ENCODE assay signal across 21 mouse cellular contexts in the genomic region with DNA sequence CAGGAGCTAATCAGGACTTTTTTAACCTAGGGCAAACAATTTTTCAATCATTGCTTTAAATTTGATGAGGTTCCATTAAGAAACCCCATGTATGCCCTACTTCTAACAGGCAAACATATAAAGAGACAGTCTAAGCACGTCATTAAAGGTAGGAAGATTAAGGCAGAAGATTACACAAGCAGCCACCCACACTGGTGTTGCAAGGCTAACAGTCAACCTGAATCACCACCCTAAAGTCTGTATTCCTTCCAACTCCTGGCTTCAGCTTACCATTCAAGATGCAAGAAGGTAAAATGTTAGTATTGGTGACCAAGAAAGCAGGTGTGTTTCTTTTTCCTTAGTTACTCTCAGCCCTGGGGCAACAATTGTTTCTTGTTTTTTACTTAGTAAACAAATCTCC.
"Had no signal": no experiment of that assay in that cellular context is flagged by ENCODE, and none has a peak within 500 bp of the region (broad histone marks: within the 10 kb centered on the region; RNA-seq: fewer than 3 reads in every experiment).

No protein-coding gene starts in this region.

- H3K36me3 ChIP-seq: lung, embryonic 15.5 days; midbrain, embryonic 10.5 days; midbrain, embryonic 12.5 days; neural tube, embryonic 13.5 days; neural tube, embryonic 15.5 days had no signal

- DNase-seq: lung, adult 2 months; lung, postnatal 14 days; lung, postnatal 36 days; midbrain, embryonic 14.5 days; retina, postnatal 1 day; right cerebral cortex, adult 18-20 months; right cerebral cortex, postnatal 25 days; right cerebral cortex, postnatal 4 days; spleen, adult 18-20 months; thymus, adult 18-20 months; thymus, postnatal 14 days; thymus, postnatal 36 days had no signal

- H3K9me3 ChIP-seq: lung, embryonic 15.5 days; midbrain, embryonic 12.5 days; neural tube, embryonic 13.5 days; neural tube, embryonic 15.5 days had no signal

- H3K27me3 ChIP-seq: lung, embryonic 15.5 days; midbrain, embryonic 12.5 days; neural tube, embryonic 13.5 days; neural tube, embryonic 15.5 days had no signal

- H3K4me3 ChIP-seq: lung, embryonic 15.5 days; midbrain, embryonic 10.5 days; midbrain, embryonic 12.5 days; myocyte; neural tube, embryonic 13.5 days; neural tube, embryonic 15.5 days had no signal

- H3K4me1 ChIP-seq: lung, embryonic 15.5 days; midbrain, embryonic 10.5 days; midbrain, embryonic 12.5 days; neural tube, embryonic 13.5 days; neural tube, embryonic 15.5 days had no signal

- H3K4me2 ChIP-seq: lung, embryonic 15.5 days; midbrain, embryonic 12.5 days; neural tube, embryonic 13.5 days; neural tube, embryonic 15.5 days had no signal

- ATAC-seq: lung, postnatal 0 days; midbrain, embryonic 16.5 days had no signal

- H3K9ac ChIP-seq: lung, embryonic 15.5 days; midbrain, embryonic 12.5 days; neural tube, embryonic 13.5 days; neural tube, embryonic 15.5 days had no signal

- H3K27ac ChIP-seq: lung, embryonic 15.5 days; macrophage; midbrain, embryonic 10.5 days; midbrain, embryonic 12.5 days; neural tube, embryonic 13.5 days; neural tube, embryonic 15.5 days had no signal
